In the genomic region with DNA sequence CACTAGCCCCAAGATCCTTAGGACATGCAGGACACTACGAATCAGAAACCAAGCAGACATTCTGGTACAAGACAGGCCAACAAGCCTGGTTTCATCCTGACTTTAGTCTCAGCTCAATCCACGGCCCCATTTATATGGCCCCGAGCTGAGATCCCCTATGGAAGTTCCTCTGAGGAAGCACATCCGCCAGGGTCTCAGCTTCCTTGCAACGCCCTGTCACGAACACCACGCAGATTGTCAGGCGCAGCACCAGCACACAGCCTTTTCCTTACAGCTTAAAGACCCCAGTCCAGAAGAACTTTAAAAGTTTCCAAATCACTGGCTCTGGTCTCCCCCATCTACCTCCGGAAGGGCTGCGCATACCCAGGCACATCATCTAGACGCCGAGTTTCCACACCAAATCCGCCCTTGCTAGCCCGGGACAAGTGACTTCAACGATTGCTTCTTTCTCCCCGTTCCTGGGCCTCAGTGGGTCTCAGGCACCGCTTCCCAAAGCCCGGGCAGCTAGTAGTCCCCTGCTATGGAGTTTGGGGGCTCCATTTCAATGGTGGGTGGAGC, we compare ENCODE assay signal across 8 mouse cellular contexts. TPM values are rescaled to one million over a fixed set of nuclear protein-coding genes. Genes with fewer than 3 reads are reported as not detected.
DNase-seq lines count a peak whose midpoint lies in the region; ATAC-seq and TF ChIP-seq lines count a peak whose summit lies in the region.

No protein-coding gene starts in this region.

- peak overlapping the region; percentile 76 for H3K9ac ChIP-seq in embryonic facial prominence, embryonic 11.5 days (replicated peaks; ENCODE audit: low read length)
- peak overlapping the region; percentile 46; the same call in 1 of the 2 replicates for H3K9ac ChIP-seq in intestine, postnatal 0 days (ENCODE audit: low read depth, low read length)
- H3K9ac ChIP-seq in neural tube, embryonic 13.5 days, result peak overlapping the region; percentile 74

- peak overlapping the region; percentile 92 for H3K4me2 ChIP-seq in embryonic facial prominence, embryonic 11.5 days (ENCODE audit: low read depth, low read length)
- H3K4me2 ChIP-seq in intestine, postnatal 0 days (replicated peaks; ENCODE audit: low read depth), result peak overlapping the region; percentile 80
- H3K4me2 ChIP-seq in neural tube, embryonic 13.5 days, result peak overlapping the region; percentile 94

- peak overlapping the region; percentile 62 for H3K4me3 ChIP-seq in layer of hippocampus, adult 2 months
- H3K4me3 ChIP-seq in embryonic facial prominence, embryonic 11.5 days (ENCODE audit: low read depth, low read length), result peak overlapping the region; percentile 70
- peak overlapping the region; percentile 55 for H3K4me3 ChIP-seq in intestine, postnatal 0 days (ENCODE audit: low read depth, low read length)
- peak overlapping the region; percentile 59 for H3K4me3 ChIP-seq in neural tube, embryonic 13.5 days
- no peak overlapping the region for H3K4me3 ChIP-seq in cerebellum, adult 2 months (replicated peaks; ENCODE audit: insufficient read depth, low read depth, low read length)

- DNase-seq in layer of hippocampus, adult 2 months (ENCODE audit: low spot score in 2 of 2), result no peak
- DNase-seq in layer of hippocampus, postnatal 10 days (ENCODE audit: low spot score in 2 of 2), result no peak
- peak; percentile 43 for DNase-seq in embryonic facial prominence, embryonic 11.5 days (ENCODE audit: low spot score)
- DNase-seq in gastrocnemius, postnatal 10 days, result no peak
- no peak for DNase-seq in ovary, adult 18-20 months (ENCODE audit: low spot score)
- no peak for DNase-seq in cerebellum, adult 2 months

- peak overlapping the region; percentile 64 for H3K27ac ChIP-seq in layer of hippocampus, adult 2 months
- H3K27ac ChIP-seq in embryonic facial prominence, embryonic 11.5 days (replicated peaks; ENCODE audit: low read depth, low read length), result no peak overlapping the region
- H3K27ac ChIP-seq in intestine, postnatal 0 days (ENCODE audit: low read depth, low read length), result peak overlapping the region; percentile 50
- peak overlapping the region; percentile 61 for H3K27ac ChIP-seq in neural tube, embryonic 13.5 days (replicated peaks)
- no peak overlapping the region for H3K27ac ChIP-seq in cerebellum, adult 2 months (ENCODE audit: insufficient read depth, low read length)

- H3K27me3 ChIP-seq in embryonic facial prominence, embryonic 11.5 days (ENCODE audit: control insufficient read depth, insufficient read depth, low read length), result no peaks in the 10 kb centered on the region; the same call in 1 of the 2 replicates
- peaks cover 26% of the 10 kb centered on the region for H3K27me3 ChIP-seq in intestine, postnatal 0 days (replicated peaks; ENCODE audit: control insufficient read depth, insufficient read depth, low read length)
- H3K27me3 ChIP-seq in neural tube, embryonic 13.5 days, result peaks cover 30% of the 10 kb centered on the region
- H3K27me3 ChIP-seq in cerebellum, adult 2 months (ENCODE audit: control insufficient read depth, insufficient read depth, low read length), result no peaks in the 10 kb centered on the region; the same call in 1 of the 2 replicates

- H3K36me3 ChIP-seq in embryonic facial prominence, embryonic 11.5 days (replicated peaks; ENCODE audit: control insufficient read depth, insufficient read depth, low read depth, low read length), result no peaks in the 10 kb centered on the region
- no peaks in the 10 kb centered on the region for H3K36me3 ChIP-seq in intestine, postnatal 0 days (ENCODE audit: control insufficient read depth, insufficient read depth)
- no peaks in the 10 kb centered on the region for H3K36me3 ChIP-seq in neural tube, embryonic 13.5 days

- H3K4me1 ChIP-seq in embryonic facial prominence, embryonic 11.5 days (ENCODE audit: control insufficient read depth, insufficient read depth, low read length), result no peaks in the 10 kb centered on the region; the same call in 1 of the 2 replicates
- no peaks in the 10 kb centered on the region for H3K4me1 ChIP-seq in intestine, postnatal 0 days (replicated peaks; ENCODE audit: control insufficient read depth, insufficient read depth, low read length)
- H3K4me1 ChIP-seq in neural tube, embryonic 13.5 days (replicated peaks), result peaks cover 66% of the 10 kb centered on the region
- no peaks in the 10 kb centered on the region for H3K4me1 ChIP-seq in cerebellum, adult 2 months (ENCODE audit: control insufficient read depth, insufficient read depth, low read length)

- ATAC-seq in embryonic facial prominence, embryonic 11.5 days (replicated peaks; ENCODE audit: insufficient number of reproducible peaks, low FRiP score, low TSS enrichment, low read depth), result no peak
- ATAC-seq in intestine, postnatal 0 days, result no peak
- ATAC-seq in neural tube, embryonic 13.5 days (ENCODE audit: low read depth), result no peak

- WGBS in embryonic facial prominence, embryonic 11.5 days, result 4% methylated on average over 18 of the region's 18 CpGs
- WGBS in intestine, postnatal 0 days, result 20% methylated on average over 18 of the region's 18 CpGs
- 4% methylated on average over 18 of the region's 18 CpGs for whole genome bisulfite sequencing in neural tube, embryonic 13.5 days
- 57% methylated on average over 18 of the region's 18 CpGs for WGBS in cerebellum, adult 2 months

- no peak for TF ChIP-seq POLR2A in cerebellum, adult 2 months (IDR thresholded peaks at IDR 0.05; ENCODE audit: borderline replicate concordance, insufficient read depth, low read length)

- no peak for TF ChIP-seq CTCF in layer of hippocampus, adult 2 months (conservative IDR thresholded peaks at IDR 0.05)
- TF ChIP-seq CTCF in intestine, postnatal 0 days (IDR thresholded peaks at IDR 0.05; ENCODE audit: low read depth), result no peak
- no peak for TF ChIP-seq CTCF in cerebellum, adult 2 months (IDR thresholded peaks at IDR 0.05; ENCODE audit: borderline replicate concordance, insufficient read depth, low read depth, low read length)

- H3K9me3 ChIP-seq in embryonic facial prominence, embryonic 11.5 days (replicated peaks; ENCODE audit: control insufficient read depth, low read length), result no peaks in the 10 kb centered on the region
- H3K9me3 ChIP-seq in intestine, postnatal 0 days (ENCODE audit: control insufficient read depth), result no peaks in the 10 kb centered on the region
- no peaks in the 10 kb centered on the region for H3K9me3 ChIP-seq in neural tube, embryonic 13.5 days

RNA-seq across cellular contexts. Expression of gene Chst3, which starts 0.9 kb away (rescaled TPM):
- 1 to 10 TPM; 1.2 to 1.8 TPM for total RNA-seq in layer of hippocampus, adult 2 months (2021)
- total RNA-seq in layer of hippocampus, postnatal 10 days (2021), result 1 to 10 TPM; 2.5 to 3.3 TPM
- 0.86 and 1.4 TPM in 2 replicates for polyA plus RNA-seq in embryonic facial prominence, embryonic 11.5 days (2014; fragmentation: Nextera tagmentation; extraction: Ambion mirVana)
- polyA plus RNA-seq in intestine, postnatal 0 days (2015; fragmentation: Nextera tagmentation; extraction: Ambion mirVana), result 0.27 and 0.29 TPM in 2 replicates
- polyA plus RNA-seq in neural tube, embryonic 13.5 days (2015; fragmentation: Nextera tagmentation; extraction: Ambion mirVana), result 1.9 and 2.7 TPM in 2 replicates
- 1 to 10 TPM; 1.9 to 2.1 TPM for total RNA-seq in gastrocnemius, postnatal 10 days (2021)
- 2.2 TPM in 2 replicates for polyA plus RNA-seq in cerebellum, adult 2 months (2012; rRNA removed)

RNA-seq across cellular contexts. Expression of gene Psap, which starts 59.3 kb away (rescaled TPM):
- total RNA-seq in layer of hippocampus, adult 2 months (2021), result 1,000 to 10,000 TPM; 1,331 to 1,399 TPM
- 1,000 to 10,000 TPM; 1,223 to 1,254 TPM for total RNA-seq in layer of hippocampus, postnatal 10 days (2021)
- 64.2 and 74.4 TPM in 2 replicates for polyA plus RNA-seq in embryonic facial prominence, embryonic 11.5 days (2014; fragmentation: Nextera tagmentation; extraction: Ambion mirVana)
- polyA plus RNA-seq in intestine, postnatal 0 days (2015; fragmentation: Nextera tagmentation; extraction: Ambion mirVana), result 135 and 137 TPM in 2 replicates
- polyA plus RNA-seq in neural tube, embryonic 13.5 days (2015; fragmentation: Nextera tagmentation; extraction: Ambion mirVana), result 136 and 140 TPM in 2 replicates
- 100 to 1,000 TPM; 405 to 444 TPM for total RNA-seq in gastrocnemius, postnatal 10 days (2021)
- 2,061 and 2,091 TPM in 2 replicates for polyA plus RNA-seq in cerebellum, adult 2 months (2012; rRNA removed)

Comparison
In these comparisons a context has a peak if more than half of its experiments do, and no peak if none do; other contexts are left out.
1. H3K27ac ChIP-seq: peak in layer of hippocampus, adult 2 months (single experiment), intestine, postnatal 0 days (single experiment) and neural tube, embryonic 13.5 days (single experiment); none in embryonic facial prominence, embryonic 11.5 days (single experiment) and cerebellum, adult 2 months (single experiment).
2. RNA of gene Psap, which starts 59.3 kb away (polyA plus RNA-seq): 2,061 to 2,091 TPM in cerebellum, adult 2 months; 136 to 140 TPM in neural tube, embryonic 13.5 days, 135 to 137 TPM in intestine, postnatal 0 days and 64.2 to 74.4 TPM in embryonic facial prominence, embryonic 11.5 days; every median in the first group is over 10 times any median in the second.
3. Peak in every context shown above with its lines, with median percentiles within 50 percentile points of each other: H3K4me2 ChIP-seq and H3K9ac ChIP-seq.